Mouse (Mus musculus) cerebellum, adult 9-11 months (tissue): Measurements from ENCODE around the gene Abcc9.

ENCODE experiments used
- DNase-seq: peaks from one replicate; pipeline ENCODE4 v3.0.0; 2022

Abcc9 gene

GRCm38 (mm10) chr6:142542800-142543175, 159.3 kb downstream of the Abcc9 start:
- no peak for DNase-seq

DNA sequence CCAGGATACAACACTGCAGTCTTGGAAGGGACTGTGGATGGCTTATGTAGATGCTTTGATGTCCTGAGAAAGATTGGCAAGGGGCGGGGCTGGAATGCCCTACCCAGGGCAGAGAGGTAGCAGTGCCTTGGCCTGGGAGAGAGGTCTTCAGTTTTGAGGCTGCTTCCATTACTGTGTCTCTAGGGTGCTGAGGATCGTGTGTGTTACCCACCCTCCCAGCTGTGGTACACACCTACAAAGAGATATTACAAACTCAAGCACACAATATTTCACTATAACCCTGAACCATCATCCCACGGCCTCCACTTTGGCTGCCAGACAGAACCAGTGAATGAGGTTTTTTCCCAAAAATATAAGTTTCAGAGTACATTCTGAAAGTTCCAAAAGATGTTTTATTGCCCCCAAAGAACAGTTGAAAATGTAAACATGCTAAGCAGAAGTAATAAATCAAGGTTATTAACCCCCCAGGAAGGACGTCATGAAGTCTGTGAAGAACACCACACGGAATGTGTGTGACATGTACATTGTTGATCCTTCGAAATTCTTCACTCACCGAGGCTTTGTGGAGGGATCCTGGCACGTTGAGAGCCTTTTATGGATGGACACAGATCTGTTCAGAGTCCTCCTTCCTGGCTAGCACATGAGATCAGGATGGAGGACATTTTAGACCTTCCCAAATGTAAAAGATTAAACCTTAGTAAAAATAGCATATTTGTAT, 159.9 kb downstream of the Abcc9 start:
- no peak for DNase-seq

GRCm38 (mm10) chr6:142540561-142541160, 161.5 kb downstream of the Abcc9 start:
- no peak for DNase-seq

DNA sequence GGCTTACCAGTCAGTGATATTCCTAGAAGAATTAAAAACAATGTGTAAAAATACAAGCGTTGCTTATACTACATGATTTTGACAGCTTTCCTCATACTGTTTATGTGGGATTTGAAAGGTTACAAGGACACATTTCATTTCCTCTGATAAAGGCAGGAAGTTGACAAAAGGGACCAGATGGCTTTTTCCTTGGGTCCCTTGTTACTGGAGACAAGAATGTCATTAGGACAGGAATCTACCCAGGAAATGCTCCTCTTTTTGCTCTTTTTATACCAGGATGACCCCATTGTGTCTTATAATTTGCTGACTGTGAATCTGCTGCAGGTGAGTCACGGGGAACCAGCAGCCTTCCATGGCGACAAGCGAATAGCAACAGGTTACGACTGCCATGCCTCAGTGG, 162.0 kb downstream of the Abcc9 start:
- DNase-seq: no peak

DNA sequence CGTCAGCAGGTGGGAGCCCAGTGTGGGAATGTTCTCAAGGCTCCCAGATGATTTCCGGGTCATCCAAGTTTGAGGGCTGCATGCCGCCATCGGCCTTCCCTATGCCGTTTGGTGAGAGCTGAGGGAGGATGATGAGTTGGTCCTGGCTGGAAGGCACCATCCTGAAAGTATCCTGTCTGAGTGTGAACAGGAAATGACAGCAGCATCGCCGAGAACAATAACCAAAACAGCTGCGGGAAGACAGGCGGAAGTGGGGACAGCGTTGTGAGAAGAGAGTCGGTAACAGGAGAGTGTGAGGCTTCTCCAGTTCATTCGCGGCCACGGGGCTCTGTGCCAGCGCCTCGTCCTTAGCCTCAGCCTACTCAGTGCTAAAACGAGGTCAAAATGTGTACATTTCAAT, 163.6 kb downstream of the Abcc9 start:
- DNase-seq: no peak
